Mouse (Mus musculus): Measurements from ENCODE around the gene Glp2r.

Gene Glp2r

GRCm38 (mm10) chr11:67728726-67729125 is 42.2 kb downstream of the Glp2r start:
- no peak for DNase-seq (ENCODE audit: low spot score in 2 of 2)

DNA sequence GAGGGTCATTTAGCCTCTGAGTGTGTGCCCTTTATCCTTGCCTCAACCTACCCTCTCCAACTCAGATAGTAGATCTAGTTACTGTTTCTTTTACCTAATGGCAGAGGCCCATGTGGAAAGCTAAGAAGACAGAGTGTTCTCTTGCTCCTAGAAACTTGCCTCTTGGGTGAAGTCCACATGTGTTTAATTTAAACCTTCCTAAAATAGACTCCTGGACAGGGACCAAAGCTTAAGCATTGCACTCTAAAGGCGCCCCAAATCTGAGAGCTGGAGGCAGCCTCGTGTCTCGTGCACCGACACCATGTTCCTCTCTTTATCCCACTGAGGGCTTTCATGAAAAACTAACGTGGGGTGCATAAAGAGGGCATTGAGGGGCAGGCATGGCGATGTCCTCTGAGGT is 43.9 kb downstream of the Glp2r start:
- no peak for DNase-seq (ENCODE audit: low spot score in 2 of 2)

DNA sequence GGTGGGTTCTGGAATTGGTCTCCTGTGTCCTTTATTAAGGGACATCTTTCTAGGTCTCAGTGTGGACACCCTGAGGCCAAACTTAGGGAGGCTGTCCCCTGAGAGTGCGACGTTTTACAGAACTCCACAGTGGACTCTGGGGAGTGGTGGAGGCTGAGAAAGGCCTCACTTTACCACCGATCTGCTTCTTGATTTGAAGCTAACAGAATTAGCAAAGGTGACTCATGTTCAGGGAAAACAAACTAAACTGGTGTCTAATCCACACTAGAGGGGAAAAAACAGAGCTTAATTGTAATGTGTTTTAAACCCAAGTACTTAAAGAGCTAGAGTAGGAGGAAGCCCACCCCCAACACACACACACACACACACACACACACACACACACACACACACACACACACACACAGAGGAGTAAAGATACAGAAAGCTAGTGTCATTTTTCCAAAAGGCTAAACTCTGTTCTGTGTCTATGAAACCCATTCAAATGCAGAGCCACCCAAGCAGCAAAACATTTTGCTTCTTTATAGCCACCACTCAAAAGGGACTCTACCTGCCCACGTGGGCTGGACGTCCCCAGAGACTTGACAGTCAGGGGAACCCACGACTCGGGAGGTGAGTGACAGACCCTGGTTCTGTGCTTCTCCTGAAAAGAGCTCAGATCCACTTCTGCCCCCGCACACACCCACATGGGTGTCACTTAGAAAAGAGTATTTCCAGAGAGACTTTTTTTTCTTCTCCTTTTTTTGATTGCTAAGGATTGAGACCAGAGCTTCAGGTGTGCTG is 47.5 kb downstream of the Glp2r start:
- peak; percentile 24 to 57 for DNase-seq (ENCODE audit: low spot score in 2 of 2)

DNA sequence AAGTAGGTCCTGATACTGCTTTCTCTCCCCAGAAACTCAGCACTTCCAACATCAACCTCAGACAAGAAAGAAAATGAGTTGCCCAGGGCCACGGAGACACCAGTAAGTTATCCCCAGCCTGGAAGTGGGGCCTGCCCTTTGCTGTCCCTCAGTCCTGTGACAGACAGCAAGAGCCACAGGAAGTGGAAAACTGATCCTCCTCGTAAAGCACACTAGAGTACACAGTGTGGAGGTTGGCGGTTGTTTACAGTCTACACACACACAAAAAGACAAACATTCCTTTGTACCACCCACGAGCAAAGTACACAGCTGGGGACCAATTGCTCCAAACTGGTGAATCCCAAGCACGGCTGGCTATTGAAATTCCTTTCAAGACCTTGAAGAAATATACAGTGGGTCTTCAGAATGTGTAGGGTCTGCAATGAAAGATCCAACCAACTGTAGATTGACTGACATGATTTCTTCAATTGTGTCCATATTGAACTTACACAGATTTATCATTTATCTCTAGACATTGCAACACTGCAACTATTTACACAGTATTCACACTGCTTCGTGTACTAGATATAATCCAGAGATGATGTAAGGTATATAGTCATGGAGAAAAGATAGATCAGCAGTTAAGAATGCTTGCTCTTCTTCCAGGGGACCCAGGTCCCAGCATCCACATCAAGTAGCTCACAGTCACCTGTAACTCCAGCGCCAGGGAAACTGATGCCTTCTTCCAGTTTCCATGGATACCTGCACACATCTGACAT is 48.4 kb downstream of the Glp2r start:
- DNase-seq (ENCODE audit: low spot score in 2 of 2): no peak

DNA sequence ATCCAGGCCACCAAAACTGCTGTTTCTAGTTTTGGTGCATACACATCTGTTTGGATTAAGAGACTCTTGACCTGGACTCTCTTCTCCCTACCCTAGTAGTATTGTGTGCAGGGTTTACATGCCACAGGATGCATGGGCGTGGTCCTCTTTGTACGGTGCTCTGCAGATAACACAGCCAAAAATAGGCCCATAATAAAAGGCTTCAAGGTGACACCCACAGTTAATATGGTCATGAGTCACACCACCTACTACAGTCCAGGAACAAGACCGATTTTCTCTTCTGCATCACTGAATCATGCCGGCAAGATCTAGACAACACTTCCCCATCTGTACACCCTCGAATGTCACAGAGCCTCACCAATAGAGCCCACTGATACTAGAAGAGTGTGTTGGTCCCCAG is 49.5 kb downstream of the Glp2r start:
- DNase-seq (ENCODE audit: low spot score in 2 of 2): no peak

- no peak for DNase-seq (ENCODE audit: low spot score in 2 of 2)
These were observed 55.6 kb downstream of the Glp2r start for GRCm38 (mm10) chr11:67715382-67715781.

DNA sequence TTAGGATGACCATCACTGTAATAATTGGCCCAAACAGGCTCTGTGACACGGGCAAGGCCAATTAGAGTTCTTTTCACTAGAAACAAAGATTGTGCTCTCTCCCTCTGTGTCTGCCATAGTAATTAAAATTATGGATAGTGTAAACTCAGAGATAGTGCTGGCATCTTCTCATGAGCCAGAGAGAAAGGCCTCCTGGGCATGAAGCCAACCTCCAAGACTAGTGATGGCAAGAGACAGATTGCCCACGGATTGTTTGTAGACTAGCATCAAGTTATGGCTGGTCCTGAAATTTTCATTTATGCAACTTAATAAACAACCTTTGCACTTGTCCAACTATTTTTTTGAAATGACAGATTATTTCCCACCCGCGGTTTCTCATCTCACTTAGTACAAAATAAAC is 58.0 kb downstream of the Glp2r start:
- DNase-seq (ENCODE audit: low spot score in 2 of 2): no peak

DNA sequence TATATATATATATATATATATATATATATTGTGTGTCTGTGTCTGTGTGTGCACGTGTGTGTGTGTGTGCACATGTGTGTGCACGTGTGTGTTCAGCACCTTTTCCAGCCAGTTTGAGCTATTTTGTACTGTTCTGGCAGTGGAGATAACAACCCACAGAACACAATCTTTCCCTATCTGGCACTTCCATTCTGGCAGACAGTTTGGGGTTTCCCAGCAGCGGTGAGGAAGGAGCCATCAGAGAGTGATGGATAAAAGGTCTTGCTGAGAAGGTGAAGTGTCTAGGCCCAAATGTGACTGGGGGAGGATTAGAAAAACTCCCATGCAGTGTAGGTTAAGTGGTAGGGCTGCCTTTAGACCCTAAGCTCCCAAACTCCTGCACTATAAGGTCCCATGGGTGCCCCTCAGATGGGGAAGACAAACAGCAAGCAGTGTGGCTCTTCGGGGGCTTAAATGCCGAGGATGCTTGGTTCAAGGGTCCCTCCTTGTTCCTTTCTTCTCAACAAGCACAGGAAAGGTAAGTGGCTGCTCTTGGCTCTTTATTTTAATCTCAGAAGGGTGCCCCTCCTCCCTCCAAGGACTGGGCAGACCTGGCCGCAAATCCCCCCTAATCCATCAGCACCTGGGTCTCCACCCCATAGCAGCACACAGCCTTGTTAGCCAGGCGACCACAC is 76.1 kb downstream of the Glp2r start, which contains the start of gene Rcvrn:
Gene Rcvrn (plus strand): TSS at position 624 of the 674 bp plus-strand sequence.
- no peak for DNase-seq (ENCODE audit: low spot score in 2 of 2)

- DNase-seq (ENCODE audit: low spot score in 2 of 2): no peak
These were observed 84.8 kb downstream of the Glp2r start for GRCm38 (mm10) chr11:67686109-67686508.

GRCm38 (mm10) chr11:67681871-67682270 is 89.1 kb downstream of the Glp2r start:
- DNase-seq (ENCODE audit: low spot score in 2 of 2): no peak

- DNase-seq (ENCODE audit: low spot score in 2 of 2): no peak
These were observed 91.0 kb downstream of the Glp2r start for GRCm38 (mm10) chr11:67679930-67680329.

DNA sequence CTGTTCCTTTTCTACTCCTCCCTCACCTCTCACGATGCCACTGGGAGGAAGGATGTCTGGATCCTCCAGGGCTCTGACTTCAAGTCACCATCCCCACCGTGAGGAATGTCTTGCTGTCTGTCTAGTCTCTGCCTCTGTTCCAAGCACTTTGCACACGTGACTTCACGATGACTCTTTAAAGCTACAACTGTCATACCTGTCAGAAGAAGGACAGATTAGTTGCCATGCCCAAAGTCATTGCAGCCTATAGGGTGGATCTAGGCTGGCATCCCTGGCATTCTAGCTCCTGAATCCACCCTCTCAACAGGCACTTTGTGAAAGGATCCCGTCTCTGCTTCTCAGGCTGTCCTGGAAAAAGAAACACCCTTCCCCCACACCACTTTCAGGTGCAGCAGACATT is 91.7 kb downstream of the Glp2r start:
- no peak for DNase-seq (ENCODE audit: low spot score in 2 of 2)

DNA sequence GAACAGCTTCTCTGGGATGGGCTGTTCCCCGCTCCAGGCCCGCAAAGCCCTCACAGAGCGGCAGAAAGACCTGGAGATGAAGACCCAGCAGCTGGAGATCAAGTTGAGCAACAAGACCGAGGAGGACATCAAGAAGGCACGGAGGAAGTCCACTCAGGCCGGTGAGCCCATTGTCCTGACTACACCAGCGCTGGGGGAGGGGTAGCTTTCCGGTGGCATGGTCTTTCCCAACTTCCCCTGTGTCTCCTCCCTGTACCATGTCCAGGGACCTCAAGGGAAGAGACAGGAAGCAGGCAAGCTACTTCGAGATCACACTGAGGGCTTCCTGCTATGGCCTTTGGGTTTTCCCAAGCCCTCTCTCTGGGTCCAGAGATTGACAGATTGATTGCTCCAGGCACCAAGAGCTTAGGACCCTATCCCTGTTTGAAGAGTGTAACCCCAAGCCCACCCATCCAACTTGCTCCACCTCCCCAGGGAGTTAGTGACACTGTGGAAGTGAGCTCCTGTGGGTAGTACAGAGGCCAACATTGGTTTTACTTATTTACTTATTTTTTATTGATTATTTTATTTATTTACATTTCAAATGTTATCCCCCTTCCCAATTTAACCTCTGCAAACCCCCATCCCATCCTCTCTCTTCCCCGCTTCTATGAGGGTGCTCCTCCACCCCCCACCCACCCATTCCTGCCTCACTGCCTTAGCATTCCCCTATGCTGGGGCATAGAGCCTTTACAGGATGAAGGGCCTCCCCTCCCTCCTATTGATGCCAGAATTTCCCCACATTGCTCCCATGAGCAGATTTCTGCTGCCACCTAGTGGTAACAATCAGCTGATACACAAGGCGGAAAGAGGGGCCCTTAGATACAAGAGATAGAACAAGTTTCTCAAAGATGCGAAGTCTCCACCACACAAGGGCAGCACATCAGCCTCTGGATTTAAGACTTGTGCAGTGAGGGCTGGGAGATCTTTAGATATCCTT is 95.1 kb downstream of the Glp2r start:
- peak in 1 of 2 experiments; percentile 56 for DNase-seq (ENCODE audit: low spot score in 2 of 2)

DNA sequence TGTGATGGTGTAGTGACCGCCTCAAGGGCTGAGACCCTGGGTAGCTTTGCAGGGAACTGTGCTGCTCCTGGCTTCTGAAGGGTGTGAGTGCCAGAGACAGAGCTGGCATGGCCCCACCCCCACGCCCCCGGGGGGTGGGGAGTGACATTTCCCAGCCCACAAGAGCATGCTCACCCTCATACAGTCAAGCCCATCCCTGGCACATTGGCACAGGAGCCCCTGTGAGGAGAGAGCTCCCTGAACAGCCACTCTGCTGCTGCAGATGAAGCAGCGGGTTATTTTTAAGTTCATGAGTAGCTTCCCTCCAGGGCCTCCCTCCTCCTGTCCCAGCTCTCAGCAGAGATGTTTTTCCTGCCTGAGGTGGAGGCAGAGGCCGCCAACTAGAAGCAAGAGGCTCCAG is 98.8 kb downstream of the Glp2r start:
- DNase-seq (ENCODE audit: low spot score in 2 of 2): no peak

DNA sequence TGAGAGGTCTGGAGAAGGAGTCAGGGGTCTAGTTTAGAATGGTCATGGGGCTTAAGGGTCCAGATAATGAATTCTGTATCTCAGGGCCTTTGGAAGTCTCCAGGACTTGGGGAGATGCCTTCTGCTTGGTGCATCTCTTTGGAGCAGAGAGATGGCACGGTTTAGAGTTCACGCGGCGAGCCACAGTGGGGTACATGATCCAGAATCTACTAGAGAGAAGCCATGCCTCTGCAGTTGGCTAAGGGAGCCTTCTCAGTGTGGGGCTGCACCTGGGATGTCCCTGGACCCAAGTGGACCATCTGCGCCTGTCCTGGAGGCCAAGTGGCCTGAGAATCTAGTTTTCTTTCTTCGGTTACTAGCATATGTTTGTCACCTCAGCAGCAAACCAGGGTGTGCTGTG is 100.9 kb downstream of the Glp2r start:
- no peak for DNase-seq (ENCODE audit: low spot score in 2 of 2)

GRCm38 (mm10) chr11:67668460-67669007 is 102.4 kb downstream of the Glp2r start:
- DNase-seq (ENCODE audit: low spot score in 2 of 2): no peak

- DNase-seq (ENCODE audit: low spot score in 2 of 2): peak; percentile 72 to 79
These were observed 103.2 kb downstream of the Glp2r start for GRCm38 (mm10) chr11:67667531-67668332.

GRCm38 (mm10) chr11:67666129-67666528 is 104.8 kb downstream of the Glp2r start:
- DNase-seq (ENCODE audit: low spot score in 2 of 2): no peak

- no peak for DNase-seq (ENCODE audit: low spot score in 2 of 2)
These were observed 106.0 kb downstream of the Glp2r start for GRCm38 (mm10) chr11:67664918-67665317.

DNA sequence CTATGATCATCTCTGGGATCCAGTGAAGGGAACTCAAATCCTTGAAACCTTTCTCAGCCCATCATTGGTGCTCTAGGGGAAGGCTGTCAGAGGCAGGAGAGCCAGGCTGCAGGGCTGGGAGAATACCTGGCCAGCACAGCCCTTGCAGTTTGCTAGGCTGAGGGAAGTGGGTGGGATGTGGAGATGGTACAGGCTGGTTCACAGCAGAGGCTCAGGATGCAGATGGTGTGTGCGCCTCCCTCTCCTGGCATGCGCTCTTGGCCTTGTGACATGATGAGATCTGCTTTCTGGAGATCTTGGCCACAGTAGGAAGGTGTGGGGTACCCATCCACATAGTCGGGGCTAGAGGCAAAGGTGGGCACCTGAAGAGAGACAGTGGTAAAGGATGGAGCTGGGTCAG is 106.7 kb downstream of the Glp2r start:
- DNase-seq (ENCODE audit: low spot score in 2 of 2): no peak
